9 mouse cellular contexts compared by ENCODE assay signal in the genomic region with DNA sequence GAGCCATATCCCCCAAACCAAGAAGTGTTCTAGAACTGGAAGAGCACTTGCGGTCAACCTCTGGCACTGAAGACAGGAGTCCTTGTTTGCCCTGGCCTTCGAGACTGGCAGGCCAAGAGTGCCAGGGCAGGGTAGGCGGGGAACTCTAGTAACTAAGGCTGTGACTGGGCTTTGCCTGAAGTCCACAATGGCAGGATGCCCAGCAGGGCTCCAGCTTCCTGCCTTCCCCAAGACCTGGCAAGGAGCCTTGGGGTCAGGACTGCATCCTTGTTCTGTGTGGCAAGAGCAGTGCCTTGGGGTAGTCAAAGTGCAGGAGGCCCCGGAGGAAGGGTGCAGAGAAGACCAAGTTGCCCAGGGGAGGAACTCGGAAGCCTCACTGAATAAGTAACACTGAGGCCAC. TPM values are rescaled to one million over a fixed set of nuclear protein-coding genes. Genes with fewer than 3 reads are reported as not detected.
A peak's percentile ranks its signal among the peaks of the same experiment; 100 is the strongest.
DNase-seq lines count a peak whose midpoint lies in the region; ATAC-seq and TF ChIP-seq lines count a peak whose summit lies in the region.
"Had no signal": no experiment of that assay in that cellular context is flagged by ENCODE, and none has a peak within 500 bp of the region (broad histone marks: within the 10 kb centered on the region; RNA-seq: fewer than 3 reads in every experiment).

No protein-coding gene starts in this region.

- no peaks in the 10 kb centered on the region for H3K4me1 ChIP-seq in hindbrain, postnatal 0 days (ENCODE audit: insufficient read depth, low read length)
- H3K4me1 ChIP-seq in hindbrain, embryonic 14.5 days (replicated peaks; ENCODE audit: control insufficient read depth, insufficient read depth, low read length) = peaks cover 9% of the 10 kb centered on the region; the same call in 1 of the 2 replicates
- H3K4me1 ChIP-seq in lung, adult 2 months (ENCODE audit: control insufficient read depth, insufficient read depth, low read length) = 0 out of 2 replicates have a peak, but pooled peaks cover 2% of the 10 kb centered on the region

- H3K27me3 ChIP-seq in hindbrain, postnatal 0 days (ENCODE audit: insufficient read depth, low read length) = no peaks in the 10 kb centered on the region
- no peaks in the 10 kb centered on the region for H3K27me3 ChIP-seq in hindbrain, embryonic 14.5 days (ENCODE audit: control insufficient read depth, insufficient read depth, low read length)

- TF ChIP-seq CTCF in hindbrain, postnatal 0 days (IDR thresholded peaks at IDR 0.05; ENCODE audit: low read depth) = no peak
- TF ChIP-seq CTCF in lung, adult 2 months (IDR thresholded peaks at IDR 0.05; ENCODE audit: insufficient read depth, low read length) = no peak

- no peak overlapping the region for H3K4me2 ChIP-seq in hindbrain, postnatal 0 days (ENCODE audit: low read depth, low read length)
- no peak overlapping the region for H3K4me2 ChIP-seq in hindbrain, embryonic 14.5 days (replicated peaks)

- H3K27ac ChIP-seq in hindbrain, postnatal 0 days = 0 out of 2 replicates have a peak overlapping the region, but pooled peaks have one; percentile 16
- H3K27ac ChIP-seq in hindbrain, embryonic 14.5 days = no peak overlapping the region

- peak; percentile 78 for DNase-seq in hindbrain, postnatal 0 days (ENCODE audit: low spot score)
- DNase-seq in hindbrain, embryonic 14.5 days (ENCODE audit: low spot score) = no peak
- peak; percentile 71 for DNase-seq in heart, postnatal 4 days
- DNase-seq in lung, adult 2 months = peak; percentile 79
- peak; percentile 59 for DNase-seq in testis, postnatal 10 days (ENCODE audit: low spot score)
- DNase-seq in thymus, postnatal 0 days (ENCODE audit: low spot score) = no peak
- DNase-seq in urinary bladder, adult 2 months (ENCODE audit: low spot score) = no peak

- 62% methylated on average over 5 of the region's 5 CpGs for WGBS in hindbrain, postnatal 0 days
- 74% methylated on average over 5 of the region's 5 CpGs for WGBS in hindbrain, embryonic 14.5 days
- 27% methylated on average over 5 of the region's 5 CpGs for WGBS in lung, adult 2 months

- no peak overlapping the region for H3K9ac ChIP-seq in hindbrain, postnatal 0 days (replicated peaks; ENCODE audit: low read length)
- no peak overlapping the region for H3K9ac ChIP-seq in hindbrain, embryonic 14.5 days

- H3K36me3 ChIP-seq in hindbrain, postnatal 0 days (ENCODE audit: insufficient read depth, low read length) = peaks cover 13% of the 10 kb centered on the region
- peaks cover 42% of the 10 kb centered on the region for H3K36me3 ChIP-seq in hindbrain, embryonic 14.5 days (replicated peaks; ENCODE audit: control insufficient read depth, insufficient read depth)

- H3K9me3 ChIP-seq in hindbrain, postnatal 0 days (ENCODE audit: low read length) = no peaks in the 10 kb centered on the region
- H3K9me3 ChIP-seq in hindbrain, embryonic 14.5 days (ENCODE audit: control insufficient read depth, low read length) = no peaks in the 10 kb centered on the region

- peak; percentile 17; the same call in 1 of the 2 replicates for TF ChIP-seq POLR2A in lung, adult 2 months (IDR thresholded peaks at IDR 0.05; ENCODE audit: borderline replicate concordance, extremely low read depth, low read depth, low read length)

- no peak overlapping the region for H3K4me3 ChIP-seq in hindbrain, postnatal 0 days (ENCODE audit: low read length)
- H3K4me3 ChIP-seq in hindbrain, embryonic 14.5 days (replicated peaks; ENCODE audit: low read length) = no peak overlapping the region
- no peak overlapping the region for H3K4me3 ChIP-seq in lung, adult 2 months (replicated peaks; ENCODE audit: extremely low read depth, low read depth, low read length)

- ATAC-seq in hindbrain, postnatal 0 days = peak; percentile 70
- ATAC-seq in hindbrain, embryonic 14.5 days (ENCODE audit: low FRiP score) = no peak
- peak; percentile 70 for ATAC-seq in common myeloid progenitor, adult 5-6 weeks (replicated peaks; ENCODE audit: low read depth, poor library complexity, severe bottlenecking)

RNA-seq across cellular contexts. Expression of gene Dusp18, which starts 8.0 kb away (rescaled TPM):
- total RNA-seq in hindbrain, postnatal 0 days (2014; rRNA removed) = 14.4 and 16.9 TPM in 2 replicates
- polyA plus RNA-seq in hindbrain, postnatal 0 days (2015; fragmentation: Nextera tagmentation; extraction: Ambion mirVana) = 15.4 and 16.3 TPM in 2 replicates
- polyA plus RNA-seq in hindbrain, embryonic 14.5 days (2014; fragmentation: Nextera tagmentation; extraction: Ambion mirVana) = 29.2 and 30.2 TPM in 2 replicates
- total RNA-seq in common myeloid progenitor, adult 5-6 weeks (2017) = 0.29 and 0.69 TPM in 2 replicates
- total RNA-seq in heart, postnatal 4 days (2021) = 10 to 100 TPM; 21.5 to 24.4 TPM
- 13.3 and 16.3 TPM in 2 replicates for polyA plus RNA-seq in lung, adult 2 months (2012; rRNA removed)
- 0.62 and 0.71 TPM in 2 replicates for polyA plus RNA-seq in thymus, postnatal 0 days (2015; fragmentation: Nextera tagmentation; extraction: Ambion mirVana)
- 2.5 and 3.0 TPM in 2 replicates for polyA plus RNA-seq in urinary bladder, adult 2 months (2012; rRNA removed)

RNA-seq across cellular contexts. Expression of gene 4921536K21Rik, which starts 8.1 kb away (rescaled TPM):
- 0.21 and 0.90 TPM in 2 replicates for total RNA-seq in hindbrain, postnatal 0 days (2014; rRNA removed)
- polyA plus RNA-seq in hindbrain, postnatal 0 days (2015; fragmentation: Nextera tagmentation; extraction: Ambion mirVana) = 0.41 and 0.42 TPM in 2 replicates
- polyA plus RNA-seq in hindbrain, embryonic 14.5 days (2014; fragmentation: Nextera tagmentation; extraction: Ambion mirVana) = 0.13 and 0.28 TPM in 2 replicates
- not detected in 2 replicates for total RNA-seq in common myeloid progenitor, adult 5-6 weeks (2017)
- total RNA-seq in heart, postnatal 4 days (2021) = under 1 TPM; 0.14 to 0.17 TPM
- 0.55 and 0.70 TPM in 2 replicates for polyA plus RNA-seq in lung, adult 2 months (2012; rRNA removed)
- polyA plus RNA-seq in thymus, postnatal 0 days (2015; fragmentation: Nextera tagmentation; extraction: Ambion mirVana) = 0.06 and 0.08 TPM in 2 replicates
- 0.25 and 0.34 TPM in 2 replicates for polyA plus RNA-seq in urinary bladder, adult 2 months (2012; rRNA removed)

RNA-seq across cellular contexts. Expression of gene Slc35e4, which starts 11.4 kb away (rescaled TPM):
- 48.6 and 52.4 TPM in 2 replicates for total RNA-seq in hindbrain, postnatal 0 days (2014; rRNA removed)
- polyA plus RNA-seq in hindbrain, postnatal 0 days (2015; fragmentation: Nextera tagmentation; extraction: Ambion mirVana) = 23.5 and 25.8 TPM in 2 replicates
- polyA plus RNA-seq in hindbrain, embryonic 14.5 days (2014; fragmentation: Nextera tagmentation; extraction: Ambion mirVana) = 11.2 and 14.2 TPM in 2 replicates
- 1.3 and 2.6 TPM in 2 replicates for total RNA-seq in common myeloid progenitor, adult 5-6 weeks (2017)
- total RNA-seq in heart, postnatal 4 days (2021) = 1 to 10 TPM; 3.6 to 4.0 TPM
- 30.4 and 37.8 TPM in 2 replicates for polyA plus RNA-seq in lung, adult 2 months (2012; rRNA removed)
- polyA plus RNA-seq in thymus, postnatal 0 days (2015; fragmentation: Nextera tagmentation; extraction: Ambion mirVana) = 0.87 and 0.99 TPM in 2 replicates
- 10.4 and 13.0 TPM in 2 replicates for polyA plus RNA-seq in urinary bladder, adult 2 months (2012; rRNA removed)

RNA-seq across cellular contexts. Expression of gene Tcn2, which starts 28.9 kb away (rescaled TPM):
- 35.8 and 39.4 TPM in 2 replicates for total RNA-seq in hindbrain, postnatal 0 days (2014; rRNA removed)
- 29.3 and 30.8 TPM in 2 replicates for polyA plus RNA-seq in hindbrain, postnatal 0 days (2015; fragmentation: Nextera tagmentation; extraction: Ambion mirVana)
- 31.0 and 31.4 TPM in 2 replicates for polyA plus RNA-seq in hindbrain, embryonic 14.5 days (2014; fragmentation: Nextera tagmentation; extraction: Ambion mirVana)
- 13.3 and 14.8 TPM in 2 replicates for total RNA-seq in common myeloid progenitor, adult 5-6 weeks (2017)
- 10 to 100 TPM; 38.8 to 40.6 TPM for total RNA-seq in heart, postnatal 4 days (2021)
- 207 and 208 TPM in 2 replicates for polyA plus RNA-seq in lung, adult 2 months (2012; rRNA removed)
- 25.5 and 27.1 TPM in 2 replicates for polyA plus RNA-seq in thymus, postnatal 0 days (2015; fragmentation: Nextera tagmentation; extraction: Ambion mirVana)
- 101 and 110 TPM in 2 replicates for polyA plus RNA-seq in urinary bladder, adult 2 months (2012; rRNA removed)

RNA-seq across cellular contexts. Expression of gene Osbp2, which starts 39.3 kb away (rescaled TPM):
- total RNA-seq in hindbrain, postnatal 0 days (2014; rRNA removed) = 78.3 and 87.5 TPM in 2 replicates
- polyA plus RNA-seq in hindbrain, postnatal 0 days (2015; fragmentation: Nextera tagmentation; extraction: Ambion mirVana) = 33.8 and 39.7 TPM in 2 replicates
- 23.8 and 27.9 TPM in 2 replicates for polyA plus RNA-seq in hindbrain, embryonic 14.5 days (2014; fragmentation: Nextera tagmentation; extraction: Ambion mirVana)
- not detected in 2 replicates for total RNA-seq in common myeloid progenitor, adult 5-6 weeks (2017)
- 1 to 10 TPM; 5.4 to 6.1 TPM for total RNA-seq in heart, postnatal 4 days (2021)
- polyA plus RNA-seq in lung, adult 2 months (2012; rRNA removed) = 0.58 and 0.72 TPM in 2 replicates
- 0.10 and 0.28 TPM in 2 replicates for polyA plus RNA-seq in thymus, postnatal 0 days (2015; fragmentation: Nextera tagmentation; extraction: Ambion mirVana)
- polyA plus RNA-seq in urinary bladder, adult 2 months (2012; rRNA removed) = 0.98 and 2.0 TPM in 2 replicates
- total RNA-seq: MEL had no signal

Comparison
In these comparisons a context has a peak if more than half of its experiments do, and no peak if none do; other contexts are left out.
1. DNase-seq: peak in hindbrain, postnatal 0 days (single experiment), heart, postnatal 4 days (single experiment), lung, adult 2 months (single experiment) and testis, postnatal 10 days (single experiment); none in hindbrain, embryonic 14.5 days (single experiment), thymus, postnatal 0 days (single experiment) and urinary bladder, adult 2 months (single experiment).